Mouse (Mus musculus) forebrain, embryonic 11.5 days (tissue): ENCODE measurements around the gene Chn1. TPM values are rescaled to one million over a fixed set of nuclear protein-coding genes. Genes with fewer than 3 reads are reported as not detected.

Source experiments
- ATAC-seq: fragments of 200-750 bp; cut with Nextera tagmentation; replicated peaks from 2 replicates; pipeline ENCODE4 v1.8.0; 2017; ENCODE audit warnings: moderate TSS enrichment; ENCODE audit not compliant: low FRiP score
- DNase-seq: peaks from one replicate; pipeline ENCODE4 v3.0.0-alpha.2; 2017; ENCODE audit warnings: low spot score
- H3K27ac ChIP-seq: fragments of 300-500 bp; sonication (generic); 2 replicates; pipeline ENCODE4 v1.5.1; 2014; ENCODE audit warnings: low read depth, low read length
- H3K27me3 ChIP-seq: fragments of 300-500 bp; sonication (generic); 2 replicates; pipeline ENCODE4 v1.6.1; 2014; ENCODE audit warnings: mild to moderate bottlenecking, low read length, mixed read lengths; ENCODE audit not compliant: control insufficient read depth, insufficient read depth
- H3K36me3 ChIP-seq: fragments of 300-500 bp; sonication (generic); 2 replicates; pipeline ENCODE4 v1.6.1; 2014; ENCODE audit warnings: mild to moderate bottlenecking, low read length, moderate library complexity, mixed read lengths; ENCODE audit not compliant: control insufficient read depth, insufficient read depth
- H3K4me1 ChIP-seq: fragments of 300-500 bp; sonication (generic); replicated peaks from 2 replicates; pipeline ENCODE4 v1.6.1; 2014; ENCODE audit warnings: low read length, mixed read lengths; ENCODE audit not compliant: control insufficient read depth, insufficient read depth
- H3K4me2 ChIP-seq: fragments of 300-500 bp; sonication (generic); 2 replicates; pipeline ENCODE4 v1.6.1; 2014; ENCODE audit warnings: low read depth, mild to moderate bottlenecking, low read length, moderate library complexity, mixed read lengths; ENCODE audit not compliant: severe bottlenecking
- H3K4me3 ChIP-seq: fragments of 300-500 bp; sonication (generic); 2 replicates; pipeline ENCODE4 v1.5.1; 2014; ENCODE audit warnings: low read depth, low read length
- H3K9ac ChIP-seq: fragments of 300-500 bp; sonication (generic); 2 replicates; pipeline ENCODE4 v1.6.1; 2014; ENCODE audit warnings: low read length
- H3K9me3 ChIP-seq: fragments of 300-500 bp; sonication (generic); 2 replicates; pipeline ENCODE4 v1.6.1; 2016; ENCODE audit warnings: low read length, mixed read lengths; ENCODE audit not compliant: control insufficient read depth
- WGBS: fragments of 180-500 bp; shearing (Covaris S2); extraction: QIAGEN DNeasy Blood & Tissue Kit; methylation state at CpG from one replicate; pipeline ENCODE4 v1.1.7; 2014; 5-methylcytosine and 5-hydroxymethylcytosine counted together
- polyA plus RNA-seq: library from polyadenylated mRNA; unstranded; fragments of >200 nt; fragmentation: Nextera tagmentation; extraction: Ambion mirVana; gene quantifications from 2 replicates; pipeline ENCODE4 v1.2.1, GENCODE M21; 2014

Chn1 gene
- polyA plus RNA-seq, 1 experiment from 2014 or later, result 62.2 TPM

DNA sequence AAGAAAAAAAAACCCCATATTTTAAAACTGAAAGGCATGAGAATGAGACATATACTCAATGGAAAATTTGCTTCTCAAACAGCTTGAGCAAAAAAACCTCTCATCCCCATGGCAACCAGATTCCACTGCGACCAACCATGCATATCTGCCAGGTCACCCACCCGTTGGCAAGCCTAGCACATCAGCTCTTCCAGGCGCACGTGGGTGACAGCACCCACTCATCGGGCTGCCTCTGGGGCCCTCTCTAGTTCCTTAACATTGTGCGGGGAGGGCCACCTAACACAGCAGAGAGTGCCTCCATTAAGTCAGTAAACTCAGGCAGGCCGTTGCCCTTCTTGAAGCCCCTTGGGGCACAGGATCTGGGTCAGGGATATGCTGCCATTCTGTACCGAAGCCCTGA is 170.1 kb downstream of the Chn1 start:
- WGBS, result 80% methylated on average over 8 of the region's 8 CpGs

GRCm38 (mm10) chr2:73604579-73604978 is 170.6 kb downstream of the Chn1 start:
- no peak for ATAC-seq
- H3K27ac ChIP-seq, result no peak overlapping the region
- H3K4me1 ChIP-seq, result no peaks in the 10 kb centered on the region
- no peak overlapping the region for H3K4me2 ChIP-seq
- 82% methylated on average over 2 of the region's 2 CpGs for WGBS
- no peaks in the 10 kb centered on the region for H3K9me3 ChIP-seq
- no peaks in the 10 kb centered on the region for H3K27me3 ChIP-seq
- no peaks in the 10 kb centered on the region for H3K36me3 ChIP-seq
- no peak overlapping the region for H3K9ac ChIP-seq
- H3K4me3 ChIP-seq, result no peak overlapping the region
- no peak for DNase-seq

More for the DNA sequence above, 170.1 kb downstream of the Chn1 start:
- Histone ChIP-seq H3K4me2 (no peak overlapping the region), H3K36me3 (no peaks in the 10 kb centered on the region), H3K27me3 (no peaks in the 10 kb centered on the region), H3K27ac (no peak overlapping the region), H3K4me3 (no peak overlapping the region), H3K4me1 (no peaks in the 10 kb centered on the region), H3K9ac (no peak overlapping the region), H3K9me3 (no peaks in the 10 kb centered on the region)
- ATAC-seq, result no peak
- DNase-seq, result no peak

DNA sequence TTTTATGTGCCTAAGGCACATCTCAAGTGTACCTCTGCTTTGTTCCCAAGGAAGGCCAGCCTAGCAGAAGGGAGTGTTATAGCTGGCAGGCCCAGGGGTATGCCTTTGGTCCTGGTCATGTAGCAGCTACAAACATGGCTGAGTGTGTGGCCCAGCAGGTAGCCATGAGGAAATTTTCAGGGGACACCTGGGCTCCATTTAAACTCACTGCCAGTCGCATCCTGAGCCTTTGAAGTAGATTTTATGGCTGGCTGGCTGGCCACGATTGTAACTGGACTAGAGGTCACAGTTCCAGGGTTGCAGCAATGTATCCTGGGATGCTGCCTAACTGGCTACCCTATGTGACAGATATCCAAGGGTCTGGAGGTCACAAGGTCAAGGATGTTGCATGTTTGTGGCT is 174.5 kb downstream of the Chn1 start:
- no peak overlapping the region for H3K4me2 ChIP-seq
- no peak overlapping the region for H3K9ac ChIP-seq
- 71% methylated on average over 2 of the region's 2 CpGs for WGBS
- no peaks in the 10 kb centered on the region for H3K4me1 ChIP-seq
- no peak overlapping the region for H3K27ac ChIP-seq
- no peak overlapping the region for H3K4me3 ChIP-seq
- no peak for DNase-seq
- no peaks in the 10 kb centered on the region for H3K9me3 ChIP-seq
- no peaks in the 10 kb centered on the region for H3K27me3 ChIP-seq
- ATAC-seq, result no peak
- H3K36me3 ChIP-seq, result no peaks in the 10 kb centered on the region

GRCm38 (mm10) chr2:73597772-73598171 is 177.4 kb downstream of the Chn1 start:
- H3K27me3 ChIP-seq, result no peaks in the 10 kb centered on the region
- H3K27ac ChIP-seq, result no peak overlapping the region
- DNase-seq, result no peak
- no peaks in the 10 kb centered on the region for H3K9me3 ChIP-seq
- ATAC-seq, result no peak
- no peaks in the 10 kb centered on the region for H3K4me1 ChIP-seq
- no peaks in the 10 kb centered on the region for H3K36me3 ChIP-seq
- no peak overlapping the region for H3K4me3 ChIP-seq
- 91% methylated on average over 11 of the region's 11 CpGs for WGBS
- no peak overlapping the region for H3K4me2 ChIP-seq
- no peak overlapping the region for H3K9ac ChIP-seq

- Histone ChIP-seq H3K9ac (no peak overlapping the region), H3K4me1 (0 out of 2 replicates have a peak, but pooled peaks cover 3% of the 10 kb centered on the region), H3K27me3 (no peaks in the 10 kb centered on the region), H3K4me3 (no peak overlapping the region), H3K9me3 (no peaks in the 10 kb centered on the region), H3K4me2 (0 out of 2 replicates have a peak overlapping the region, but pooled peaks have one; percentile 11), H3K36me3 (no peaks in the 10 kb centered on the region), H3K27ac (no peak overlapping the region)
- ATAC-seq, result no peak
- WGBS, result 32% methylated on average over 9 of the region's 9 CpGs
- DNase-seq, result no peak
These were observed 178.4 kb downstream of the Chn1 start for GRCm38 (mm10) chr2:73596786-73597185.

- Histone ChIP-seq H3K4me3 (no peak overlapping the region), H3K4me1 (0 out of 2 replicates have a peak, but pooled peaks cover 3% of the 10 kb centered on the region), H3K36me3 (no peaks in the 10 kb centered on the region), H3K27ac (no peak overlapping the region), H3K27me3 (no peaks in the 10 kb centered on the region), H3K9me3 (no peaks in the 10 kb centered on the region), H3K4me2 (no peak overlapping the region), H3K9ac (no peak overlapping the region)
- 76% methylated on average over 5 of the region's 5 CpGs for WGBS
- DNase-seq (no peak), ATAC-seq (no peak)
These were observed 178.8 kb downstream of the Chn1 start for GRCm38 (mm10) chr2:73596326-73596725.

GRCm38 (mm10) chr2:73593101-73593439 is 182.1 kb downstream of the Chn1 start:
- H3K4me1 ChIP-seq, result peaks cover 8% of the 10 kb centered on the region; the same call in 1 of the 2 replicates
- no peak overlapping the region for H3K9ac ChIP-seq
- no peak for DNase-seq
- no peak overlapping the region for H3K4me2 ChIP-seq
- no peak for ATAC-seq
- whole genome bisulfite sequencing, result 76% methylated on average over 2 of the region's 2 CpGs
- H3K4me3 ChIP-seq, result no peak overlapping the region
- H3K36me3 ChIP-seq, result no peaks in the 10 kb centered on the region
- no peak overlapping the region for H3K27ac ChIP-seq
- no peaks in the 10 kb centered on the region for H3K9me3 ChIP-seq
- no peaks in the 10 kb centered on the region for H3K27me3 ChIP-seq

- Histone ChIP-seq H3K4me1 (peaks cover 8% of the 10 kb centered on the region; the same call in 1 of the 2 replicates), H3K4me2 (no peak overlapping the region), H3K36me3 (no peaks in the 10 kb centered on the region), H3K27ac (no peak overlapping the region), H3K4me3 (no peak overlapping the region), H3K27me3 (no peaks in the 10 kb centered on the region), H3K9me3 (no peaks in the 10 kb centered on the region), H3K9ac (no peak overlapping the region)
- DNase-seq (no peak), ATAC-seq (no peak)
- WGBS, result 84% methylated on average over 14 of the region's 14 CpGs
These were observed 182.7 kb downstream of the Chn1 start for GRCm38 (mm10) chr2:73592231-73593100.

DNA sequence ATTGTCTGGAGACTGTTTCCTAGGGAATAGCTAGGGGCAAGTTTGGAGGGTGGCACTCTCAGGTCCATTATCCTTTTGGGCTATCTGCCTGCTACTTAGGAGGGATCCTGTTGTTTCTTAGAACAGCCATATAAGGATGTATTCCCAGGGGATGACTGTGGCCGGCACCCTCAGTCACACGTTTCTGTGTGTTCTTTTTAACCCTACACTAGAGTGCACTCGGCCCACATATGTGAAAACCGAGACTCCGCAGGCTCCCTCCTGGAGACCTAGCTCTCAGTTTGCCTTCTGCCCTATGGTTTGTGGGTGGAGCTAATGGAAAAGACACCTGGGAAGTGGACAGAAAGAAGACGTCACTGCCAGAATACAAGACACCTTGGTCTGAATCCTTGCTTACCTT is 183.9 kb downstream of the Chn1 start:
- peaks cover 8% of the 10 kb centered on the region; the same call in 1 of the 2 replicates for H3K4me1 ChIP-seq
- 65% methylated on average over 6 of the region's 6 CpGs for WGBS
- ATAC-seq, result no peak

More for the DNA sequence above, 183.9 kb downstream of the Chn1 start:
- H3K4me3 ChIP-seq, result no peak overlapping the region
- no peaks in the 10 kb centered on the region for H3K9me3 ChIP-seq
- H3K9ac ChIP-seq, result no peak overlapping the region
- no peak overlapping the region for H3K4me2 ChIP-seq
- no peaks in the 10 kb centered on the region for H3K27me3 ChIP-seq
- no peaks in the 10 kb centered on the region for H3K36me3 ChIP-seq
- no peak overlapping the region for H3K27ac ChIP-seq
- DNase-seq, result no peak
